Mouse (Mus musculus) forebrain, embryonic 16.5 days (tissue): ENCODE measurements around the gene Med12. TPM values are rescaled to one million over a fixed set of nuclear protein-coding genes. Genes with fewer than 3 reads are reported as not detected.
"Not testable (repeated sequence)": the region's sequence is repeated elsewhere in the genome, so short reads cannot be mapped to it uniquely, and the experiment has no call there.

Source experiments
- ATAC-seq: fragments of 200-750 bp; cut with Nextera tagmentation; 2 replicates; pipeline ENCODE4 v1.8.0; 2017; ENCODE audit warnings: mild to moderate bottlenecking, moderate library complexity
- H3K27ac ChIP-seq: fragments of 300-500 bp; sonication (generic); 2 replicates; pipeline ENCODE4 v1.5.1; 2014; ENCODE audit warnings: low read length, control low read depth
- H3K27me3 ChIP-seq: fragments of 300-500 bp; sonication (generic); replicated peaks from 2 replicates; pipeline ENCODE4 v1.6.1; 2014; ENCODE audit warnings: low read length; ENCODE audit not compliant: control insufficient read depth, insufficient read depth
- H3K36me3 ChIP-seq: fragments of 300-500 bp; sonication (generic); 2 replicates; pipeline ENCODE4 v1.6.1; 2014; ENCODE audit not compliant: control insufficient read depth, insufficient read depth
- H3K4me1 ChIP-seq: fragments of 300-500 bp; sonication (generic); replicated peaks from 2 replicates; pipeline ENCODE4 v1.6.1; 2014; ENCODE audit warnings: low read length; ENCODE audit not compliant: control insufficient read depth, insufficient read depth
- H3K4me2 ChIP-seq: fragments of 300-500 bp; sonication (generic); 2 replicates; pipeline ENCODE4 v1.6.1; 2014; ENCODE audit warnings: mild to moderate bottlenecking, low read length, control low read depth
- H3K4me3 ChIP-seq: fragments of 300-500 bp; sonication (generic); replicated peaks from 2 replicates; pipeline ENCODE4 v1.5.1; 2014; ENCODE audit warnings: mild to moderate bottlenecking, low read length, control low read depth
- H3K9ac ChIP-seq: fragments of 300-500 bp; sonication (generic); replicated peaks from 2 replicates; pipeline ENCODE4 v1.6.1; 2014; ENCODE audit warnings: low read depth, low read length, control low read depth
- H3K9me3 ChIP-seq: fragments of 300-500 bp; sonication (generic); 2 replicates; pipeline ENCODE4 v1.6.1; 2016; ENCODE audit warnings: low read length; ENCODE audit not compliant: control insufficient read depth
- WGBS: fragments of 180-500 bp; shearing (Covaris S2); extraction: QIAGEN DNeasy Blood & Tissue Kit; methylation state at CpG from one replicate; pipeline ENCODE4 v1.1.7; 2014; 5-methylcytosine and 5-hydroxymethylcytosine counted together
- polyA plus RNA-seq: library from polyadenylated mRNA; unstranded; fragments of >200 nt; fragmentation: Nextera tagmentation; extraction: Ambion mirVana; gene quantifications from 2 replicates; pipeline ENCODE4 v1.2.1, GENCODE M21; 2015

Med12 gene
- polyA plus RNA-seq, 1 experiment from 2014 or later, result 26.9 TPM

GRCm38 (mm10) chrX:101319775-101320174 is 45.9 kb downstream of the Med12 start:
- Histone ChIP-seq H3K27me3 (no peaks in the 10 kb centered on the region), H3K36me3 (0 out of 2 replicates have a peak, but pooled peaks cover 2% of the 10 kb centered on the region), H3K9me3 (no peaks in the 10 kb centered on the region), H3K4me3 (no peak overlapping the region), H3K9ac (no peak overlapping the region), H3K4me2 (no peak overlapping the region), H3K27ac (no peak overlapping the region), H3K4me1 (no peaks in the 10 kb centered on the region)
- 91% methylated on average over 12 of the region's 12 CpGs for WGBS
- ATAC-seq, result no peak

- no peak for ATAC-seq
- Histone ChIP-seq H3K4me1 (no peaks in the 10 kb centered on the region), H3K27ac (no peak overlapping the region), H3K27me3 (no peaks in the 10 kb centered on the region), H3K4me3 (no peak overlapping the region), H3K9ac (no peak overlapping the region), H3K36me3 (no peaks in the 10 kb centered on the region), H3K4me2 (no peak overlapping the region), H3K9me3 (no peaks in the 10 kb centered on the region)
- WGBS, result 60% methylated on average over 8 of the region's 8 CpGs
These were observed 52.4 kb downstream of the Med12 start for GRCm38 (mm10) chrX:101325989-101326899.

- Histone ChIP-seq H3K36me3 (no peaks in the 10 kb centered on the region), H3K9me3 (no peaks in the 10 kb centered on the region), H3K27ac (0 out of 2 replicates have a peak overlapping the region, but pooled peaks have one; percentile 6), H3K4me3 (no peak overlapping the region), H3K4me2 (no peak overlapping the region), H3K27me3 (no peaks in the 10 kb centered on the region), H3K9ac (no peak overlapping the region), H3K4me1 (peaks cover 4% of the 10 kb centered on the region; the same call in 1 of the 2 replicates)
- no peak for ATAC-seq
- WGBS, result 16% methylated on average over 8 of the region's 10 CpGs
These were observed 55.7 kb downstream of the Med12 start for GRCm38 (mm10) chrX:101329372-101330028.

- H3K9ac ChIP-seq, result peak overlapping the region; percentile 53
- no peaks in the 10 kb centered on the region for H3K36me3 ChIP-seq
- peak overlapping the region; percentile 44 for H3K4me3 ChIP-seq
- 31% methylated on average over 9 of the region's 9 CpGs for WGBS
- peaks cover 4% of the 10 kb centered on the region; the same call in 1 of the 2 replicates for H3K4me1 ChIP-seq
- ATAC-seq, result no peak; the same call in 1 of the 2 replicates
- no peaks in the 10 kb centered on the region for H3K9me3 ChIP-seq
- peak overlapping the region; percentile 93 for H3K27ac ChIP-seq
- H3K27me3 ChIP-seq, result no peaks in the 10 kb centered on the region
- H3K4me2 ChIP-seq, result peak overlapping the region; percentile 61
These were observed 58.2 kb downstream of the Med12 start for GRCm38 (mm10) chrX:101332031-101332374.

- Histone ChIP-seq H3K4me3 (peak overlapping the region; percentile 44), H3K4me2 (peak overlapping the region; percentile 61), H3K27me3 (no peaks in the 10 kb centered on the region), H3K36me3 (no peaks in the 10 kb centered on the region), H3K4me1 (peaks cover 4% of the 10 kb centered on the region; the same call in 1 of the 2 replicates), H3K27ac (peak overlapping the region; percentile 93), H3K9ac (peak overlapping the region; percentile 54), H3K9me3 (no peaks in the 10 kb centered on the region)
- ATAC-seq, result peak; percentile 98
- 14% methylated on average over 41 of the region's 49 CpGs for WGBS
These were observed 58.8 kb downstream of the Med12 start for GRCm38 (mm10) chrX:101332375-101333211.

- WGBS, result 89% methylated on average over 5 of the region's 5 CpGs
- H3K4me3 ChIP-seq, result no peak overlapping the region
These were observed 60.8 kb downstream of the Med12 start for GRCm38 (mm10) chrX:101334606-101335005.

GRCm38 (mm10) chrX:101338666-101339065 is 64.8 kb downstream of the Med12 start:
- no peak for ATAC-seq
- WGBS, result 56% methylated on average over 4 of the region's 4 CpGs
- Histone ChIP-seq H3K4me2 (no peak overlapping the region), H3K27me3 (no peaks in the 10 kb centered on the region), H3K27ac (no peak overlapping the region), H3K9me3 (no peaks in the 10 kb centered on the region), H3K4me3 (no peak overlapping the region), H3K4me1 (0 out of 2 replicates have a peak, but pooled peaks cover 2% of the 10 kb centered on the region), H3K36me3 (no peaks in the 10 kb centered on the region), H3K9ac (no peak overlapping the region)

More at GRCm38 (mm10) chrX:101334606-101335005, 60.8 kb downstream of the Med12 start:
- Histone ChIP-seq H3K9ac (no peak overlapping the region), H3K4me2 (no peak overlapping the region), H3K9me3 (no peaks in the 10 kb centered on the region), H3K4me1 (peaks cover 4% of the 10 kb centered on the region; the same call in 1 of the 2 replicates), H3K36me3 (no peaks in the 10 kb centered on the region), H3K27me3 (no peaks in the 10 kb centered on the region), H3K27ac (no peak overlapping the region)
- ATAC-seq, result no peak

GRCm38 (mm10) chrX:101342837-101343236 is 69.0 kb downstream of the Med12 start:
- WGBS, result 84% methylated on average over 2 of the region's 2 CpGs
- not testable (repeated sequence) for H3K36me3 ChIP-seq, H3K27me3 ChIP-seq, H3K4me3 ChIP-seq, ATAC-seq, H3K4me2 ChIP-seq, H3K9ac ChIP-seq, H3K4me1 ChIP-seq, H3K27ac ChIP-seq, H3K9me3 ChIP-seq
